Mouse (Mus musculus) heart, adult 2 months (tissue): ENCODE data around the gene Zfp973.
"Not testable (repeated sequence)": the region's sequence is repeated elsewhere in the genome, so short reads cannot be mapped to it uniquely, and the experiment has no call there.

Experiments used
- CTCF ChIP-seq: fragments of 200-600 bp; IDR thresholded peaks from 2 replicates; pipeline ENCODE4 v1.8.1; 2022; ENCODE audit warnings: antibody characterized with exemption, mild to moderate bottlenecking, moderate library complexity
- EP300 ChIP-seq: fragments of 200-500 bp; IDR thresholded peaks from 2 replicates; pipeline ENCODE4 v1.6.1; 2011; ENCODE audit warnings: low read depth, low read length, control low read depth; ENCODE audit not compliant: insufficient read depth
- POLR2A ChIP-seq: fragments of 200-500 bp; IDR thresholded peaks from 2 replicates; pipeline ENCODE4 v1.6.1; 2011; ENCODE audit warnings: mild to moderate bottlenecking, low read depth, low read length, control low read depth; ENCODE audit not compliant: insufficient read depth

DNA sequence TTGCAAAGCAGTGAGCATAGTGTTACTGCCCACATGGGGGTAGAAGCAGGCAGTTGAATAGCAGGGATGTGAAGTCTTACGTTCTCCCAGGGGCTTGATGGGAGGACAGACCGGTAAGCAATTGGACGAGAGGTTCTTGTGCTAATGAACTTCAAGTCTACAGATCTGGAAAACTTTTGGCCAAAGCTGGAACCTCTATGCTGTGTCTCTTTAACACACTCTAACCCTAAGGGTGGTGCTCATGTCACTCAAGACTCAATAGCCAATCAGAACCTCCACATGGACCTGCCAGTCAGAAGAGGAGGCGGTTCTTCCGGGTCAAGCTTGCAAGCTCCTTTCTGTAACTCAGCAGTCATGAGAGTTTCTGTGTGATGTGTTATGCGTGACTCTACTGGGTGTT is at the start of gene Zfp973:
- not testable (repeated sequence) for TF ChIP-seq POLR2A, CTCF, EP300
